Mouse (Mus musculus) C2C12 (cell line): ENCODE results near the gene Med25.

ENCODE experiments used
- CEBPB ChIP-seq: IDR thresholded peaks from one replicate; pipeline ENCODE4 v1.6.1; 2011; ENCODE audit warnings: low read depth, mild to moderate bottlenecking, control low read depth, moderate library complexity
- CTCF ChIP-seq: IDR thresholded peaks from one replicate; pipeline ENCODE4 v1.5.1; 2011; ENCODE audit not compliant: control insufficient read depth, insufficient read depth, insufficient read length

- TF ChIP-seq CTCF (no peak), CEBPB (no peak)
Measured at GRCm38 (mm10) chr7:44905430-44905829, 12.9 kb upstream of the Med25 start.
